Mouse (Mus musculus): ENCODE measurements around the gene Sec24a. TPM values are rescaled to one million over a fixed set of nuclear protein-coding genes. Genes with fewer than 3 reads are reported as not detected.
"Not testable (repeated sequence)": the region's sequence is repeated elsewhere in the genome, so short reads cannot be mapped to it uniquely, and the experiment has no call there.

The Sec24a gene
- polyA plus RNA-seq, 1 experiment from 2014 or later, result 14.6 TPM

DNA sequence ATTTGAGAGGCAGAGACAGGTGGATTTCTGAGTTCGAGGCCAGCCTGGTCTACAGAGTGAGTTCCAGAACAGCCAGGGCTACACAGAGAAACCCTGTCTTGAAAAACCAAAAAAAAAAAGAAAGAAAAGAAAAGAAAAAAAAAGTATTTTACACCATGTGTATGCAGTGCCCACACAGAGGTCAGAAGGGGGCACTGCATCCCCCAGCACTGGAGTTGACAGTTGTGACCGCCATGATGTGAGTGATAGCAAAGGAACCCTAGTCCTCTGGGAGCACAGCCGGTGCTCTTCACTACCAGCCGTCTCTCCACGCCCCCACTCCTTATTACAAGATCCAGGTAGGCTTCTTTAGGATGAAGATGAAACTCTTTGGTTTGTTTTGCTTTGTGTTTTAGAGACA, 5.2 kb downstream of the Sec24a start:
- H3K4me3 ChIP-seq; ATAC-seq (ENCODE audit: insufficient number of reproducible peaks, insufficient read depth, low FRiP score, low TSS enrichment); H3K27ac ChIP-seq; H3K4me2 ChIP-seq (replicated peaks); H3K27me3 ChIP-seq; H3K9me3 ChIP-seq; H3K36me3 ChIP-seq; H3K9ac ChIP-seq: not testable (repeated sequence)
- peaks cover 12% of the 10 kb centered on the region for H3K4me1 ChIP-seq
- 86% methylated on average over 5 of the region's 5 CpGs for WGBS

DNA sequence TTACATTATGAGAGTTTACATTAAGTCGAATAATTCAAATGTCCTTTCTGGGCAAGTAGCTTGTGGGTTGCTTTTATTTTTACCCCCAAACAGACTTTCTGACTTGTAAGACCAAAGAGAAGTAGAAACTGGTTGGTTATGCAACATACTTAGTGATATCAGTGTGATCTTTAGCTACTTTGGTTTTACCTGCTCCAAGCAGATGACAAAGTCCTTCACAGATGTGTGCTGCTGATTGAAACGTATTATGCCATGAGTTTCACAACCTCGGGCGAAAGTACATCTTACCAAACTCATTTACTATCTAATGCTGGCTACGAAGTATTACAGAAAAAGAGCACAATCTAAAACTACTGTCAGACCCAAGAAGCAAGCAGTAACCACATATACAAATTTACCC, 5.8 kb downstream of the Sec24a start:
- Histone ChIP-seq H3K36me3 (no peaks in the 10 kb centered on the region), H3K9ac (no peak overlapping the region), H3K4me1 (peaks cover 12% of the 10 kb centered on the region), H3K4me3 (no peak overlapping the region), H3K4me2 (replicated peaks) (no peak overlapping the region), H3K9me3 (no peaks in the 10 kb centered on the region), H3K27me3 (no peaks in the 10 kb centered on the region; the same call in 1 of the 2 replicates), H3K27ac (no peak overlapping the region)
- WGBS, result 92% methylated on average over 5 of the region's 5 CpGs
- ATAC-seq (ENCODE audit: insufficient number of reproducible peaks, insufficient read depth, low FRiP score, low TSS enrichment), result no peak

GRCm38 (mm10) chr11:51757023-51757422, 6.4 kb downstream of the Sec24a start:
- no peak overlapping the region for H3K27ac ChIP-seq
- H3K4me2 ChIP-seq (replicated peaks), result peak overlapping the region; percentile 87
- WGBS, result 79% methylated on average over 11 of the region's 11 CpGs
- peak overlapping the region; percentile 97; the same call in 1 of the 2 replicates for H3K9ac ChIP-seq
- ATAC-seq (ENCODE audit: insufficient number of reproducible peaks, insufficient read depth, low FRiP score, low TSS enrichment), result no peak
- H3K36me3 ChIP-seq, result no peaks in the 10 kb centered on the region
- H3K27me3 ChIP-seq, result no peaks in the 10 kb centered on the region; the same call in 1 of the 2 replicates
- peaks cover 12% of the 10 kb centered on the region for H3K4me1 ChIP-seq
- no peaks in the 10 kb centered on the region for H3K9me3 ChIP-seq
- H3K4me3 ChIP-seq, result peak overlapping the region; percentile 98

- peak overlapping the region; percentile 61 for H3K27ac ChIP-seq
- H3K9me3 ChIP-seq, result no peaks in the 10 kb centered on the region
Measured at GRCm38 (mm10) chr11:51756352-51756771, 7.1 kb downstream of the Sec24a start.

GRCm38 (mm10) chr11:51755621-51756311, 7.7 kb downstream of the Sec24a start:
- H3K4me3 ChIP-seq, result peak overlapping the region; percentile 98
- peaks cover 12% of the 10 kb centered on the region for H3K4me1 ChIP-seq
- H3K27ac ChIP-seq, result peak overlapping the region; percentile 61
- H3K9me3 ChIP-seq, result no peaks in the 10 kb centered on the region
- peak overlapping the region; percentile 97 for H3K9ac ChIP-seq
- WGBS, result under 1% methylated on average over 46 of the region's 46 CpGs
- peak overlapping the region; percentile 87 for H3K4me2 ChIP-seq (replicated peaks)
- ATAC-seq (ENCODE audit: insufficient number of reproducible peaks, insufficient read depth, low FRiP score, low TSS enrichment), result peak; percentile 74
- no peaks in the 10 kb centered on the region for H3K36me3 ChIP-seq
- H3K27me3 ChIP-seq, result no peaks in the 10 kb centered on the region; the same call in 1 of the 2 replicates

More at GRCm38 (mm10) chr11:51756352-51756771, 7.1 kb downstream of the Sec24a start:
- Histone ChIP-seq H3K4me2 (replicated peaks) (peak overlapping the region; percentile 87), H3K9ac (peak overlapping the region; percentile 97), H3K4me1 (peaks cover 12% of the 10 kb centered on the region), H3K4me3 (peak overlapping the region; percentile 98), H3K27me3 (no peaks in the 10 kb centered on the region; the same call in 1 of the 2 replicates), H3K36me3 (no peaks in the 10 kb centered on the region)
- peak; percentile 94 for ATAC-seq (ENCODE audit: insufficient number of reproducible peaks, insufficient read depth, low FRiP score, low TSS enrichment)
- under 1% methylated on average over 41 of the region's 41 CpGs for WGBS

- WGBS, result 79% methylated on average over 6 of the region's 6 CpGs
- H3K4me3 ChIP-seq; H3K4me2 ChIP-seq (replicated peaks); ATAC-seq (ENCODE audit: insufficient number of reproducible peaks, insufficient read depth, low FRiP score, low TSS enrichment); H3K9ac ChIP-seq; H3K27ac ChIP-seq; H3K9me3 ChIP-seq; H3K36me3 ChIP-seq; H3K27me3 ChIP-seq: not testable (repeated sequence)
- peaks cover 12% of the 10 kb centered on the region for H3K4me1 ChIP-seq
Measured at GRCm38 (mm10) chr11:51751623-51752225, 11.7 kb downstream of the Sec24a start.

- Histone ChIP-seq H3K36me3 (peaks cover 34% of the 10 kb centered on the region), H3K9ac (no peak overlapping the region), H3K4me3 (no peak overlapping the region), H3K4me2 (replicated peaks) (no peak overlapping the region), H3K27me3 (no peaks in the 10 kb centered on the region), H3K9me3 (no peaks in the 10 kb centered on the region), H3K27ac (no peak overlapping the region), H3K4me1 (no peaks in the 10 kb centered on the region)
- ATAC-seq (ENCODE audit: insufficient number of reproducible peaks, insufficient read depth, low FRiP score, low TSS enrichment), result no peak
- WGBS, result 89% methylated on average over 1 of the region's 1 CpGs
Measured at GRCm38 (mm10) chr11:51746096-51746495, 17.3 kb downstream of the Sec24a start.

GRCm38 (mm10) chr11:51740701-51741100, 22.7 kb downstream of the Sec24a start:
- Histone ChIP-seq H3K4me3 (no peak overlapping the region), H3K36me3 (peaks cover 44% of the 10 kb centered on the region), H3K27me3 (no peaks in the 10 kb centered on the region), H3K9ac (no peak overlapping the region), H3K4me1 (no peaks in the 10 kb centered on the region), H3K4me2 (replicated peaks) (no peak overlapping the region), H3K27ac (no peak overlapping the region), H3K9me3 (no peaks in the 10 kb centered on the region)
- 94% methylated on average over 3 of the region's 3 CpGs for WGBS
- no peak for ATAC-seq (ENCODE audit: insufficient number of reproducible peaks, insufficient read depth, low FRiP score, low TSS enrichment)

- WGBS, result 85% methylated on average over 3 of the region's 3 CpGs
- peaks cover 50% of the 10 kb centered on the region for H3K36me3 ChIP-seq
- H3K4me2 ChIP-seq (replicated peaks), result no peak overlapping the region
Measured at GRCm38 (mm10) chr11:51738651-51739403, 24.6 kb downstream of the Sec24a start.

DNA sequence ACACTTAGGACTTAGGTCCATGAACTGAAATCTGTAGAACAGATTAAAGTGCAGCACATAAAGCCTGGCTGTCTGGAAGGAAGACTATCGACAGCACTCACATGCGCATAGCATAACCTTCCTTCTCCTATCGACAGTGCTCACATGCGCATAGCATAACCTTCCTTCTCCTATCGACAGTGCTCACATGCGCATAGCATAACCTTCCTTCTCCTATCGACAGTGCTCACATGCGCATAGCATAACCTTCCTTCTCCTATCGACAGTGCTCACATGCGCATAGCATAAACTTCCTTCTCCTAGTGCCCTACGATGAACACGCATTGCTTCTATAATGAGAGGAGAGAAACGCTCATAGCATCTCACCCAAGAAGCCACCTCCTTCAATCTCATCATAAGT, 29.2 kb downstream of the Sec24a start:
- not testable (repeated sequence) for H3K27ac ChIP-seq; ATAC-seq (ENCODE audit: insufficient number of reproducible peaks, insufficient read depth, low FRiP score, low TSS enrichment); H3K9ac ChIP-seq; H3K9me3 ChIP-seq; H3K4me3 ChIP-seq; H3K4me2 ChIP-seq (replicated peaks); H3K4me1 ChIP-seq; H3K27me3 ChIP-seq
- H3K36me3 ChIP-seq, result peaks cover 38% of the 10 kb centered on the region
- WGBS, result 96% methylated on average over 13 of the region's 13 CpGs

More at GRCm38 (mm10) chr11:51738651-51739403, 24.6 kb downstream of the Sec24a start:
- Histone ChIP-seq H3K4me3 (no peak overlapping the region), H3K27me3 (no peaks in the 10 kb centered on the region), H3K27ac (no peak overlapping the region), H3K9ac (no peak overlapping the region), H3K9me3 (no peaks in the 10 kb centered on the region), H3K4me1 (no peaks in the 10 kb centered on the region)
- ATAC-seq (ENCODE audit: insufficient number of reproducible peaks, insufficient read depth, low FRiP score, low TSS enrichment), result no peak

DNA sequence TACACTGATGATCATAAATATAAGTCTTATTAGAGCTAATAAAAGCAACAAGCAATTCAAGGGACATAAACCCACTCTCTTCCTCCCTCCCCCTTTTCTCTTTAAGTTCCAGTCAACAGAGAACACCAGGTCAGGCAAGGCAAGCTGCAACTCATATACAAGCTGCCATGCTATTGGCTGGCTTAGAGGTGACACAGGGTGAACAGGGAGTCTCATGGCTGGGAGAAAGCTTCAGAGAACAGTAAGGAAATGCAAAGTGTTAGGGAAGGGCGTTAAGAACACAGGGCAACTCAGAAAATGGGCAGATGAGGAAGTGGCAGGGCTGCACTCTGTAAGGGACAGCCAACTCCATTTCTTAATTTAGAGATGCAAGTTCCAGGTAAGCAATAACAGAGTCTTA, 30.6 kb downstream of the Sec24a start:
- no peak for ATAC-seq (ENCODE audit: insufficient number of reproducible peaks, insufficient read depth, low FRiP score, low TSS enrichment)
- peaks cover 38% of the 10 kb centered on the region for H3K36me3 ChIP-seq
- WGBS, result 71% methylated on average over 1 of the region's 1 CpGs
- no peaks in the 10 kb centered on the region for H3K9me3 ChIP-seq
- no peak overlapping the region for H3K4me3 ChIP-seq
- H3K4me2 ChIP-seq (replicated peaks), result no peak overlapping the region
- H3K27me3 ChIP-seq, result no peaks in the 10 kb centered on the region
- H3K27ac ChIP-seq, result no peak overlapping the region
- H3K9ac ChIP-seq, result no peak overlapping the region
- no peaks in the 10 kb centered on the region for H3K4me1 ChIP-seq

Measured in embryonic facial prominence, embryonic 12.5 days (tissue).